In genomic region chr12:31306075-31306675, GRCm38 (mm10) we compare ENCODE assay signal across 12 mouse cellular contexts. TPM values are rescaled to one million over a fixed set of nuclear protein-coding genes. Genes with fewer than 3 reads are reported as not detected.
A peak's percentile ranks its signal among the peaks of the same experiment; 100 is the strongest.
DNase-seq lines count a peak whose midpoint lies in the region.
"Had no signal": no experiment of that assay in that cellular context is flagged by ENCODE, and none has a peak within 500 bp of the region (broad histone marks: within the 10 kb centered on the region; RNA-seq: fewer than 3 reads in every experiment).

No protein-coding gene starts in this region.

- DNase-seq in frontal cortex, postnatal 36 days (ENCODE audit: low spot score in 2 of 2) = peak; percentile 26 to 29
- DNase-seq in frontal cortex, postnatal 25 days (ENCODE audit: low spot score in 2 of 2) = no peak
- DNase-seq in left cerebral cortex, postnatal 14 days (ENCODE audit: low spot score in 2 of 2) = peak; percentile 36 to 58
- DNase-seq in left cerebral cortex, postnatal 4 days = no peak
- DNase-seq in 416B (ENCODE audit: low read depth) (peak; percentile 29), MN1 (ENCODE audit: low spot score) (peak; percentile 51)
- DNase-seq in layer of hippocampus, adult 11-12 months (ENCODE audit: low spot score) = no peak
- no peak for DNase-seq in layer of hippocampus, adult 9-11 months
- DNase-seq: embryo, embryonic 11 days; kidney, postnatal 10 days; layer of hippocampus, postnatal 36 days; thymus, adult 18-20 months had no signal

- intact Hi-C loops in left cerebral cortex, postnatal 14 days (cut with DNase I) = no loop called here
- intact Hi-C loops in left cerebral cortex, postnatal 4 days (cut with DNase I) = no loop called here

RNA-seq across cellular contexts. Expression of gene Lamb1, which starts 41.1 kb away (rescaled TPM):
- 10 to 100 TPM; 26.2 to 28.1 TPM for total RNA-seq in left cerebral cortex, postnatal 14 days (2021)
- 10 to 100 TPM; 50.9 to 55.7 TPM for total RNA-seq in left cerebral cortex, postnatal 4 days (2021)

RNA-seq across cellular contexts. Expression of gene Dld, which starts 45.1 kb away (rescaled TPM):
- total RNA-seq in left cerebral cortex, postnatal 14 days (2021) = 100 to 1,000 TPM; 112 to 114 TPM
- total RNA-seq in left cerebral cortex, postnatal 4 days (2021) = 10 to 100 TPM; 86.5 to 94.7 TPM

Comparison
In these comparisons a context has a peak if more than half of its experiments do, and no peak if none do; other contexts are left out.
1. DNase-seq: peak in frontal cortex, postnatal 36 days (2 of 2), left cerebral cortex, postnatal 14 days (2 of 2), 416B (single experiment) and MN1 (single experiment); none in frontal cortex, postnatal 25 days (0 of 2), left cerebral cortex, postnatal 4 days (single experiment), layer of hippocampus, adult 11-12 months (single experiment) and layer of hippocampus, adult 9-11 months (single experiment).